Mouse (Mus musculus) brain, embryonic 14.5 days (tissue): ENCODE results near the gene Catsper4.

Experiments used
- CTCF ChIP-seq: fragments of 200-500 bp; IDR thresholded peaks from 2 replicates; pipeline ENCODE4 v1.5.1; 2012; ENCODE audit warnings: inconsistent platforms, mild to moderate bottlenecking, moderate library complexity, borderline replicate concordance; ENCODE audit not compliant: insufficient read depth, insufficient read length; ENCODE audit errors: extremely low read depth
- POLR2A ChIP-seq: fragments of 200-500 bp; IDR thresholded peaks from 2 replicates; pipeline ENCODE4 v1.6.1; 2012; ENCODE audit warnings: mild to moderate bottlenecking, inconsistent platforms, borderline replicate concordance; ENCODE audit not compliant: poor library complexity, insufficient read depth, insufficient read length, severe bottlenecking; ENCODE audit errors: extremely low read depth

GRCm38 (mm10) chr4:134181112-134181511 lies 46.1 kb downstream of the Catsper4 start:
- no peak for TF ChIP-seq CTCF
- no peak for TF ChIP-seq POLR2A
